Mouse (Mus musculus): ENCODE measurements around the gene Jak3. TPM values are rescaled to one million over a fixed set of nuclear protein-coding genes. Genes with fewer than 3 reads are reported as not detected.

Jak3 gene
- polyA plus RNA-seq, 1 experiment from 2014 or later, result 5.2 TPM

- H3K27ac ChIP-seq (ENCODE audit: low read depth, low read length), result no peak overlapping the region
- peak overlapping the region; percentile 21; the same call in 1 of the 2 replicates for H3K4me2 ChIP-seq (replicated peaks; ENCODE audit: low read depth, low read length)
- peaks cover 18% of the 10 kb centered on the region for H3K27me3 ChIP-seq (ENCODE audit: control insufficient read depth, insufficient read depth, low read length)
- H3K4me3 ChIP-seq (ENCODE audit: low read length), result peak overlapping the region; percentile 4; the same call in 1 of the 2 replicates
- H3K36me3 ChIP-seq (ENCODE audit: control insufficient read depth, insufficient read depth, low read length), result no peaks in the 10 kb centered on the region
- H3K4me1 ChIP-seq (ENCODE audit: control insufficient read depth, insufficient read depth, low read length), result peaks cover 10% of the 10 kb centered on the region; the same call in 1 of the 2 replicates
- peaks cover 6% of the 10 kb centered on the region; the same call in 1 of the 2 replicates for H3K9me3 ChIP-seq (ENCODE audit: control insufficient read depth, low read length)
- WGBS, result 14% methylated on average over 19 of the region's 22 CpGs
- ATAC-seq (ENCODE audit: low FRiP score, low TSS enrichment), result no peak
- H3K9ac ChIP-seq (ENCODE audit: low read depth, low read length), result no peak overlapping the region
Measured at GRCm38 (mm10) chr8:71633164-71633563, 42.9 kb upstream of the Jak3 start.

GRCm38 (mm10) chr8:71633981-71634667 is 42.0 kb upstream of the Jak3 start:
- H3K9me3 ChIP-seq (ENCODE audit: control insufficient read depth, low read length), result peaks cover 6% of the 10 kb centered on the region; the same call in 1 of the 2 replicates
- no peak overlapping the region for H3K9ac ChIP-seq (ENCODE audit: low read depth, low read length)
- no peak overlapping the region; the same call in 1 of the 2 replicates for H3K4me3 ChIP-seq (ENCODE audit: low read length)
- peaks cover 18% of the 10 kb centered on the region for H3K27me3 ChIP-seq (ENCODE audit: control insufficient read depth, insufficient read depth, low read length)
- H3K27ac ChIP-seq (ENCODE audit: low read depth, low read length), result no peak overlapping the region
- H3K4me2 ChIP-seq (replicated peaks; ENCODE audit: low read depth, low read length), result peak overlapping the region; percentile 19
- WGBS, result 3% methylated on average over 26 of the region's 26 CpGs
- H3K36me3 ChIP-seq (ENCODE audit: control insufficient read depth, insufficient read depth, low read length), result no peaks in the 10 kb centered on the region
- H3K4me1 ChIP-seq (ENCODE audit: control insufficient read depth, insufficient read depth, low read length), result 0 out of 2 replicates have a peak, but pooled peaks cover 3% of the 10 kb centered on the region
- no peak for ATAC-seq (ENCODE audit: low FRiP score, low TSS enrichment)

- H3K4me1 ChIP-seq (ENCODE audit: control insufficient read depth, insufficient read depth, low read length), result no peaks in the 10 kb centered on the region
- no peak overlapping the region for H3K4me2 ChIP-seq (replicated peaks; ENCODE audit: low read depth, low read length)
- no peak overlapping the region for H3K9ac ChIP-seq (ENCODE audit: low read depth, low read length)
- peaks cover 9% of the 10 kb centered on the region; the same call in 1 of the 2 replicates for H3K27me3 ChIP-seq (ENCODE audit: control insufficient read depth, insufficient read depth, low read length)
- no peaks in the 10 kb centered on the region for H3K36me3 ChIP-seq (ENCODE audit: control insufficient read depth, insufficient read depth, low read length)
- no peak overlapping the region for H3K4me3 ChIP-seq (ENCODE audit: low read length)
- ATAC-seq (ENCODE audit: low FRiP score, low TSS enrichment), result no peak
- 67% methylated on average over 8 of the region's 8 CpGs for WGBS
- H3K9me3 ChIP-seq (ENCODE audit: control insufficient read depth, low read length), result peaks cover 6% of the 10 kb centered on the region; the same call in 1 of the 2 replicates
- H3K27ac ChIP-seq (ENCODE audit: low read depth, low read length), result no peak overlapping the region
Measured at GRCm38 (mm10) chr8:71637149-71638095, 38.7 kb upstream of the Jak3 start.

GRCm38 (mm10) chr8:71638321-71638720 is 37.8 kb upstream of the Jak3 start:
- Histone ChIP-seq H3K4me1 (ENCODE audit: control insufficient read depth, insufficient read depth, low read length) (no peaks in the 10 kb centered on the region), H3K4me3 (ENCODE audit: low read length) (no peak overlapping the region), H3K27me3 (ENCODE audit: control insufficient read depth, insufficient read depth, low read length) (peaks cover 5% of the 10 kb centered on the region; the same call in 1 of the 2 replicates), H3K27ac (ENCODE audit: low read depth, low read length) (no peak overlapping the region), H3K4me2 (replicated peaks; ENCODE audit: low read depth, low read length) (no peak overlapping the region), H3K9me3 (ENCODE audit: control insufficient read depth, low read length) (no peaks in the 10 kb centered on the region), H3K36me3 (ENCODE audit: control insufficient read depth, insufficient read depth, low read length) (no peaks in the 10 kb centered on the region), H3K9ac (ENCODE audit: low read depth, low read length) (no peak overlapping the region)
- 72% methylated on average over 6 of the region's 6 CpGs for WGBS
- no peak for ATAC-seq (ENCODE audit: low FRiP score, low TSS enrichment)

- no peaks in the 10 kb centered on the region; the same call in 1 of the 2 replicates for H3K27me3 ChIP-seq (ENCODE audit: control insufficient read depth, insufficient read depth, low read length)
- no peak overlapping the region for H3K9ac ChIP-seq (ENCODE audit: low read depth, low read length)
- no peaks in the 10 kb centered on the region for H3K36me3 ChIP-seq (ENCODE audit: control insufficient read depth, insufficient read depth, low read length)
- H3K4me1 ChIP-seq (ENCODE audit: control insufficient read depth, insufficient read depth, low read length), result no peaks in the 10 kb centered on the region
- H3K4me2 ChIP-seq (replicated peaks; ENCODE audit: low read depth, low read length), result no peak overlapping the region
- no peak overlapping the region for H3K27ac ChIP-seq (ENCODE audit: low read depth, low read length)
- no peaks in the 10 kb centered on the region for H3K9me3 ChIP-seq (ENCODE audit: control insufficient read depth, low read length)
- 90% methylated on average over 4 of the region's 4 CpGs for WGBS
- H3K4me3 ChIP-seq (ENCODE audit: low read length), result no peak overlapping the region
- no peak for ATAC-seq (ENCODE audit: low FRiP score, low TSS enrichment)
Measured at GRCm38 (mm10) chr8:71639318-71639717, 36.8 kb upstream of the Jak3 start.

GRCm38 (mm10) chr8:71645510-71645909 is 30.6 kb upstream of the Jak3 start:
- no peak for ATAC-seq (ENCODE audit: low FRiP score, low TSS enrichment)
- H3K27ac ChIP-seq (ENCODE audit: low read depth, low read length), result no peak overlapping the region
- no peak overlapping the region for H3K4me3 ChIP-seq (ENCODE audit: low read length)
- H3K4me2 ChIP-seq (replicated peaks; ENCODE audit: low read depth, low read length), result no peak overlapping the region
- H3K4me1 ChIP-seq (ENCODE audit: control insufficient read depth, insufficient read depth, low read length), result no peaks in the 10 kb centered on the region
- no peaks in the 10 kb centered on the region for H3K36me3 ChIP-seq (ENCODE audit: control insufficient read depth, insufficient read depth, low read length)
- no peaks in the 10 kb centered on the region for H3K9me3 ChIP-seq (ENCODE audit: control insufficient read depth, low read length)
- 83% methylated on average over 9 of the region's 9 CpGs for WGBS
- no peaks in the 10 kb centered on the region for H3K27me3 ChIP-seq (ENCODE audit: control insufficient read depth, insufficient read depth, low read length)
- H3K9ac ChIP-seq (ENCODE audit: low read depth, low read length), result no peak overlapping the region

- H3K4me2 ChIP-seq (replicated peaks; ENCODE audit: low read depth, low read length), result peak overlapping the region; percentile 47
- H3K4me3 ChIP-seq (ENCODE audit: low read length), result peak overlapping the region; percentile 13; the same call in 1 of the 2 replicates
- 2% methylated on average over 23 of the region's 24 CpGs for WGBS
- peaks cover 8% of the 10 kb centered on the region; the same call in 1 of the 2 replicates for H3K4me1 ChIP-seq (ENCODE audit: control insufficient read depth, insufficient read depth, low read length)
- peaks cover 43% of the 10 kb centered on the region for H3K27me3 ChIP-seq (ENCODE audit: control insufficient read depth, insufficient read depth, low read length)
- H3K9me3 ChIP-seq (ENCODE audit: control insufficient read depth, low read length), result no peaks in the 10 kb centered on the region
- H3K9ac ChIP-seq (ENCODE audit: low read depth, low read length), result no peak overlapping the region
- H3K27ac ChIP-seq (ENCODE audit: low read depth, low read length), result no peak overlapping the region
- H3K36me3 ChIP-seq (ENCODE audit: control insufficient read depth, insufficient read depth, low read length), result no peaks in the 10 kb centered on the region
- peak; percentile 55; the same call in 1 of the 2 replicates for ATAC-seq (ENCODE audit: low FRiP score, low TSS enrichment)
Measured at GRCm38 (mm10) chr8:71654600-71654999, 21.5 kb upstream of the Jak3 start.

- Histone ChIP-seq H3K4me3 (ENCODE audit: low read length) (no peak overlapping the region), H3K9ac (ENCODE audit: low read depth, low read length) (no peak overlapping the region), H3K9me3 (ENCODE audit: control insufficient read depth, low read length) (no peaks in the 10 kb centered on the region), H3K4me1 (ENCODE audit: control insufficient read depth, insufficient read depth, low read length) (peaks cover 8% of the 10 kb centered on the region; the same call in 1 of the 2 replicates), H3K4me2 (replicated peaks; ENCODE audit: low read depth, low read length) (no peak overlapping the region), H3K36me3 (ENCODE audit: control insufficient read depth, insufficient read depth, low read length) (no peaks in the 10 kb centered on the region), H3K27ac (ENCODE audit: low read depth, low read length) (no peak overlapping the region), H3K27me3 (ENCODE audit: control insufficient read depth, insufficient read depth, low read length) (peaks cover 57% of the 10 kb centered on the region)
- no peak for ATAC-seq (ENCODE audit: low FRiP score, low TSS enrichment)
- WGBS, result 20% methylated on average over 9 of the region's 9 CpGs
Measured at GRCm38 (mm10) chr8:71657816-71658215, 18.3 kb upstream of the Jak3 start.

All from kidney, embryonic 14.5 days (tissue).